Mouse (Mus musculus) gonadal fat pad, adult 2 months (tissue): ENCODE results near the gene Adam10. TPM values are rescaled to one million over a fixed set of nuclear protein-coding genes. Genes with fewer than 3 reads are reported as not detected.

ENCODE experiments used
- DNase-seq: peaks from one replicate; pipeline ENCODE4 v3.0.0-alpha.2; 2012; ENCODE audit warnings: low read depth
- polyA plus RNA-seq: library from polyadenylated mRNA; depleted of rRNA; stranded (reverse); fragments of >200 nt; gene quantifications from 2 replicates; pipeline ENCODE4 v1.2.3, GENCODE M21; 2012; rRNA removed

Gene Adam10
- polyA plus RNA-seq, 1 experiment = 21.9 TPM

DNA sequence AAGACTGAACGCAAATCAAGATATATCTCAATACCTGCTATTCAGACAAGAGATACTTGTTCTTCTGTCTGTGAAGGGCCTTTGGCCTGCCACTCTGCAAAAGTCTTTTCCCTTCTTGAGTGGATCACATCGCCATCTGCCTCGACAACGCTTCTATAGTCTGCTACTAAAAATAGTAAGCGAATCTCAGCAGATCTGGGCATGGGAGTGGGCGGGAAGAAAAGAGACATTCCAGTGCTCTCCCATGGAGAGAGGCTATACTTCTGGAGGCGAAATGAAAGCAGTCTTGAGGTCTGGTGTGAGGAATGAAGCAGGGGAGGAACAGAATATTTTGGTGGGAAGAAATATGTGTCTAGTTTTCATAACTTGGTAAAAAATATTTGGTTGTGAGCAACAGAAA lies 109.9 kb downstream of the Adam10 start:
- no peak for DNase-seq

GRCm38 (mm10) chr9:70790621-70791020 lies 111.8 kb downstream of the Adam10 start:
- no peak for DNase-seq

DNA sequence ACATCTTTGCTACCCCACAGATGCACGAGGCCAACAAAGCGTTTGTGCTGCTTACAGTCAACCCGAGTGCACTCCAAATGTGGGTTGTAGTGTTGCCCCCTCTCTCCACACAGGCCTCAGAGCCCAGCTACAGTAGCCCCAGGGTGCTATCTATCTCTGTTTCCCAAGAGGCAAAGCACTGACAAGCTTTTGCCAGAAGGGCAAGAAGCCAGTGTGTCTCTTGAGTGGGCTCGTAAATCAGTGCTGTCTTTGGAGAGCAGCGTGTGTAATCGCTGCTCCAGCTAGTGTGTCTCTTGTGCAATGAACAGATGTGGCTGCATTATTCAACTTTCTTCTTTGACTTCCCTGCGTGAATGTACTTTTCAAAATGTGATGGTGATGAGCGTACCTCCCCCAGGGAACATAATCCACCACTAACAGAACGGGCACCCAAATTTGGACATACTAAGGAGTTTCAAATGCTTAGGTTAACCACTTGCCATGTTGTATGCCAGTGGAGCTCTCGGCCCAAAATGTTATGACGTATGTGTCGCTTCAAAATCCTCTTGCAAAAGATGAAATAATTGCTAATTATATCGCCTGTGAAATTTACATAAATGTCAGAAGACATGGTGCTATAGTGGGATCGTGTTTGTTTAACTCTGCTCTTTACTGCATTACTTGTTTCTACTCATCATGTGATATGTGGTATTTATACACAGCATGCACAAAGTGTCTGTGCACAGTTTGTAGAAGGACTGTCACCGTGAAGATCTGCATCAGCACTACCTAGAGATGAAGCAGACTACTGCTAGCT lies 116.0 kb downstream of the Adam10 start:
- DNase-seq = peak; percentile 27

- no peak for DNase-seq
These were observed 116.6 kb downstream of the Adam10 start for GRCm38 (mm10) chr9:70795439-70795757.

- DNase-seq = no peak
These were observed 122.0 kb downstream of the Adam10 start for GRCm38 (mm10) chr9:70800588-70801315.

DNA sequence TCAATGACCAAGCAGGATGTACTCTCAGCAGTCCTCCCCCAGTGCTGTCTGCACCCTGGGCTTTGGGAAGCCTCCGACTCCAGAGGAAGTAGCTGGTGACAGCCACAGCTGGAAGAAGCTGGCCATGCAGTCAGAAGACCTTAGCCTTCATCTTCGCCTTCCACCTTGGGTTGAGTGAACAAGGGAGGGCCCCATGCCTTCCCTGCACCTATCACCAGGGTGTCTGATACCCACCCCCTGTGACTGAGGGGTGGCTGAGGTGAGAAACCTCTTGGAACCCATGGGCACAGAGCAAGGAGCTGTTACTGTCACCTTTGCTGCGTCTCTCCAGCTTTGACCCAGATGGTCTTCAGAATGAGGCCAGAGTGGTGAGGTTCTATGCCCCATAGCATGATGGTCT lies 123.0 kb downstream of the Adam10 start:
- DNase-seq = no peak

DNA sequence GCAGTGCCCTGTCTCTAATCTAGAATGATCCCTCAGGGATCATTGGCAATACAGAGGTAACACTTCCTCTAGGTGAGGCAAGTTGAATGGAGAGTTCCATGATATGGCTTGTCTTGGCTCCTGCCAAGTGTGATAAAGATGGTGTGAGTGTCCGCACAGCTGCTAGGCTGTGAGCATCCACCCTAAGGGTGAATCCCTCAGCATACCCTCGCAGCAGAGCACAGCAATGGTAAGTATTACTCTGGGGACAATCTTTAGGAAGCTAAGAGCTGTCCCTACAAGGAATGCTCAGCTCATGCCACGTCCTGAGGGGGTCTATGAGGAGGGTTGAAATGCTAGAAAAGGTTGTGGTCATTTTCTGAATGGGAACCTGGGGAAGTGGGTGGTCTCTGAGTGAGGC lies 124.0 kb downstream of the Adam10 start:
- DNase-seq = no peak

DNA sequence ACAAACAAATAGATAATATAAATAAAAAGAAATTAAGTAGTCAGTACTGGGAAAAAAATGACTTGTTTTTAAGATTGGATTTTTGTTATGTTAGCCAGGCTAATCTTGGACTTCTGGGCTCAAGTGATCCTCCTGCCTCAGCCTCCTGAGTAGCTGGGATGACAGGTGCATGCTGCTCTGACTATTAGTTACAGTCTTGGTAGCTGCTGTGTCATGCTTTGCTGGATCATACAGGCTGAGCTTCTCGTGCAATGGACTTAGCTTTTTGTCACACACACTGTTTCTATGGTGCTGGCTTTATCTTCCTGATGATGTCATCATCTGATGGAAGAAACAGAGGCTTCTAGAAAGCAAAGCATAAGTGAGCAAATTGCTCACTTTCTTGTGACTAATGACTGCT lies 127.3 kb downstream of the Adam10 start:
- no peak for DNase-seq

- no peak for DNase-seq
These were observed 128.9 kb downstream of the Adam10 start for GRCm38 (mm10) chr9:70807714-70808113.

GRCm38 (mm10) chr9:70812551-70812950 lies 133.8 kb downstream of the Adam10 start:
- DNase-seq = peak; percentile 90

DNA sequence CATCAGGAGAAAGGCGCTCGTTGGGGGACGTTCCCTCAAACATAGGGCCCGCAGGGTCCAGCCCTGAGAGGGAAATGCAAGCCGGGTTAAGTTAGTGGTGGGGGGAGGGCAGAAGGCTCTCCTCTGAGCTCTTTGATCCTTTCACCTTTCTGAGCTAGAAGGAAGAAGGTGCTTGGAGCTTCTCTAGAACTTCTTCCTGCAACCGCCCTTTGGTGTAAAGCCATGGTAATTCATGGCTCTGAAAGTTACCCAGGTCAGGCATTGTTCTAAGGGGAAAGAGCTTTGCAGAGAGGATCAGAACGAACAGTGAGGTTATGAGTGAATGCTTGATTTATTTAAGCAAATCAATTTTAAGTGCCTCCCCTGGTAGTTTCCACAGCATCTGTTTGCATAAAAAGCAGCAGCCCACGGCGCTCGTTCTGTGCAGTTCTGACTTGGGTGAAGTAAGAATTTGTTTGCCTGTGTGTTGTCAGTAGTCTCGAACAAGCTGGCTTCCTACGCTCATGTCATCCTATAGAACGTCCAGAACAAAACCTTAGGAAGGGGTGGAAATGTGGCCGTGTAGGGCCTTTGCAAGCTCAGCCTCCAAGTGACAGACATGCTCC lies 138.0 kb downstream of the Adam10 start:
- DNase-seq = no peak

GRCm38 (mm10) chr9:70817396-70817795 lies 138.6 kb downstream of the Adam10 start:
- DNase-seq = no peak

DNA sequence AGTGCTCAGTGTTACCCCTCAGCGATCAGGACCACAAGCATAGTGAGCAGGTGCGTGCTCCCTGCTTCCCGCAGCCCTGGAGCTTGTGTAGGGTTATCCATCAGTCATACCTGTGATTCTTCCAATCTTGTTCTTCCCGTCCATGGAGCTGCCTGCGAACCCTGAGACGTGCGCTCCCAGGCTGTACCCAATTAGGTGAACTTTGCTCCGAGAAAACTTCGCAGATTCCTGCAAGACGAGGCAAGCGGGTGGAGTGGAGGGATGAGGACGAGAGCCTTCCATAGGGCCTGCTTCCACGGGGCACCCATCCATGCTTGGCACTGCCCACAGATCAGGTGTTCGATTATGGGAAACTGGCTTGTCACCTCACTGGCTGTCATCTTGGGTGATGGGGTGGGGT lies 139.9 kb downstream of the Adam10 start:
- DNase-seq = no peak

GRCm38 (mm10) chr9:70824103-70824502 lies 145.3 kb downstream of the Adam10 start:
- DNase-seq = no peak

DNA sequence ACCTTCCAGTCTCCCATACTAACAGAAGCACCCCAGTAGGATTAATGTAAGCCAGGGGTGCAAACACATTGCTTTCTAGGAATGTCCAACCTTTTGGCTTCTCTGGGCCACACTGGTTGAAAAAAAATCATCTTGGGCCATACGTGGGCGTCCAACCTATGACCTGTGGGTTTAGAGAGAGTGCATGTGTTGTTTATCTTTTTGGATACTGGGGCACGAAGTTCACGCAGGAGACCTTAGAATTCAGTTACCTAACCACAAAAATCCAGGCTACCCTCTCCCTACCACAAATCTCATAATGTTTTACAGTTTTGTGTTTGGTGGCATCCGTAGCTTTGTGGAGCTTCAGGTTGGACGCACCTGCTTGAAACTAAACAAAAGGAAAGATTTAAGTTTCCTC lies 149.1 kb downstream of the Adam10 start:
- DNase-seq = no peak

Other genes starting within 250 kb of the Adam10 start
- 31.7 and 36.3 TPM in 2 replicates for gene Rnf111, start 175.3 kb upstream of the Adam10 start, polyA plus RNA-seq
- gene Sltm, start 136.2 kb upstream of the Adam10 start, polyA plus RNA-seq = 6.9 and 8.6 TPM in 2 replicates
- 2.2 and 2.4 TPM in 2 replicates for gene Gm10642, start 22.7 kb upstream of the Adam10 start, polyA plus RNA-seq
- gene Mindy2, start 21.8 kb upstream of the Adam10 start, polyA plus RNA-seq = 9.3 and 9.4 TPM in 2 replicates